In genomic region chr17:17623221-17623889, GRCm38 (mm10) we compare ENCODE assay signal across 7 mouse cellular contexts. TPM values are rescaled to one million over a fixed set of nuclear protein-coding genes. Genes with fewer than 3 reads are reported as not detected.
A peak's percentile ranks its signal among the peaks of the same experiment; 100 is the strongest.
DNase-seq lines count a peak whose midpoint lies in the region; ATAC-seq lines count a peak whose summit lies in the region.

No protein-coding gene starts in this region.

- no peaks in the 10 kb centered on the region for H3K27me3 ChIP-seq in megakaryocyte, embryonic 14.5 days (replicated peaks)
- H3K27me3 ChIP-seq in forebrain, embryonic 11.5 days (ENCODE audit: control insufficient read depth, insufficient read depth, low read length) = no peaks in the 10 kb centered on the region
- H3K27me3 ChIP-seq in limb, embryonic 12.5 days = no peaks in the 10 kb centered on the region
- H3K27me3 ChIP-seq in stomach, embryonic 15.5 days (replicated peaks) = no peaks in the 10 kb centered on the region

- peak overlapping the region; percentile 77 for H3K4me2 ChIP-seq in forebrain, embryonic 11.5 days (ENCODE audit: low read depth, low read length, severe bottlenecking)
- H3K4me2 ChIP-seq in limb, embryonic 12.5 days = peak overlapping the region; percentile 62
- peak overlapping the region; percentile 63 for H3K4me2 ChIP-seq in stomach, embryonic 15.5 days

- H3K9me3 ChIP-seq in megakaryocyte, embryonic 14.5 days = no peaks in the 10 kb centered on the region
- H3K9me3 ChIP-seq in forebrain, embryonic 11.5 days (ENCODE audit: control insufficient read depth, low read length) = no peaks in the 10 kb centered on the region
- H3K9me3 ChIP-seq in limb, embryonic 12.5 days = no peaks in the 10 kb centered on the region
- no peaks in the 10 kb centered on the region for H3K9me3 ChIP-seq in stomach, embryonic 15.5 days

- H3K4me1 ChIP-seq in megakaryocyte, embryonic 14.5 days = peaks cover 42% of the 10 kb centered on the region
- peaks cover 3% of the 10 kb centered on the region; the same call in 1 of the 2 replicates for H3K4me1 ChIP-seq in forebrain, embryonic 11.5 days (replicated peaks; ENCODE audit: control insufficient read depth, insufficient read depth, low read length)
- H3K4me1 ChIP-seq in limb, embryonic 12.5 days (replicated peaks) = peaks cover 15% of the 10 kb centered on the region
- peaks cover 6% of the 10 kb centered on the region; the same call in 1 of the 2 replicates for H3K4me1 ChIP-seq in stomach, embryonic 15.5 days

- H3K4me3 ChIP-seq in megakaryocyte, embryonic 14.5 days (replicated peaks) = peak overlapping the region; percentile 96
- H3K4me3 ChIP-seq in forebrain, embryonic 11.5 days (ENCODE audit: low read depth, low read length) = peak overlapping the region; percentile 72
- peak overlapping the region; percentile 94 for H3K4me3 ChIP-seq in limb, embryonic 12.5 days (replicated peaks)
- H3K4me3 ChIP-seq in stomach, embryonic 15.5 days (replicated peaks) = peak overlapping the region; percentile 92

- H3K36me3 ChIP-seq in megakaryocyte, embryonic 14.5 days (replicated peaks; ENCODE audit: low read length) = no peaks in the 10 kb centered on the region
- no peaks in the 10 kb centered on the region for H3K36me3 ChIP-seq in forebrain, embryonic 11.5 days (ENCODE audit: control insufficient read depth, insufficient read depth, low read length)
- no peaks in the 10 kb centered on the region for H3K36me3 ChIP-seq in limb, embryonic 12.5 days
- no peaks in the 10 kb centered on the region for H3K36me3 ChIP-seq in stomach, embryonic 15.5 days

- 4% methylated on average over 7 of the region's 7 CpGs for WGBS in forebrain, embryonic 11.5 days
- 4% methylated on average over 7 of the region's 7 CpGs for WGBS in limb, embryonic 12.5 days
- 6% methylated on average over 7 of the region's 7 CpGs for WGBS in stomach, embryonic 15.5 days

- peak overlapping the region; percentile 96 for H3K9ac ChIP-seq in forebrain, embryonic 11.5 days (ENCODE audit: low read length)
- peak overlapping the region; percentile 93 for H3K9ac ChIP-seq in limb, embryonic 12.5 days (replicated peaks)
- peak overlapping the region; percentile 81 for H3K9ac ChIP-seq in stomach, embryonic 15.5 days

- H3K27ac ChIP-seq in forebrain, embryonic 11.5 days (ENCODE audit: low read depth, low read length) = peak overlapping the region; percentile 100; the same call in 1 of the 2 replicates
- H3K27ac ChIP-seq in limb, embryonic 12.5 days = peak overlapping the region; percentile 100
- peak overlapping the region; percentile 100 for H3K27ac ChIP-seq in stomach, embryonic 15.5 days

- no peak for DNase-seq in forebrain, embryonic 11.5 days (ENCODE audit: low spot score)
- DNase-seq in adrenal gland, postnatal 14 days = no peak
- DNase-seq in spleen, adult 12 weeks (ENCODE audit: low spot score) = no peak

- no peak for ATAC-seq in megakaryocyte, adult 5-6 weeks (ENCODE audit: poor library complexity, severe bottlenecking)
- no peak for ATAC-seq in forebrain, embryonic 11.5 days (replicated peaks; ENCODE audit: low FRiP score)
- no peak for ATAC-seq in limb, embryonic 12.5 days (ENCODE audit: insufficient number of reproducible peaks, insufficient read depth, low FRiP score, low TSS enrichment, low read depth)
- ATAC-seq in stomach, embryonic 15.5 days (ENCODE audit: insufficient read depth, low FRiP score, low read depth) = no peak

RNA-seq across cellular contexts. Expression of gene Lnpep, which starts 1.5 kb away (rescaled TPM):
- polyA plus RNA-seq in megakaryocyte, embryonic 14.5 days (2012; ENCODE audit: insufficient read depth, low replicate concordance) = 0.67 and 2.1 TPM in 2 replicates
- total RNA-seq in megakaryocyte, adult 5-6 weeks (2015) = 89.2 and 89.9 TPM in 2 replicates
- 57.6 and 72.7 TPM in 2 replicates for total RNA-seq in megakaryocyte, adult 5-6 weeks (2017)
- polyA plus RNA-seq in forebrain, embryonic 11.5 days (2014; fragmentation: Nextera tagmentation; extraction: Ambion mirVana) = 7.0 and 8.5 TPM in 2 replicates
- 10.2 and 11.6 TPM in 2 replicates for polyA plus RNA-seq in limb, embryonic 12.5 days (2016; fragmentation: Nextera tagmentation; extraction: Ambion mirVana)
- 8.9 and 9.2 TPM in 2 replicates for polyA plus RNA-seq in stomach, embryonic 15.5 days (2015; fragmentation: Nextera tagmentation; extraction: Ambion mirVana)
- 120 and 123 TPM in 2 replicates for total RNA-seq in adrenal gland, postnatal 14 days (2021)
